Mouse (Mus musculus) liver, adult 2 months (tissue): ENCODE measurements at regions not wholly inside any gene's neighbourhood (a gene's known extent, or its start where the extent isn't known, plus 50 kb on each side); places are given as distances from the start of the nearest gene placed in this dataset.

Experiments
- CTCF ChIP-seq: fragments of 200-500 bp; IDR thresholded peaks from 2 replicates; pipeline ENCODE4 v1.5.1; 2011; ENCODE audit warnings: low read depth, low read length, control low read depth
- POLR2A ChIP-seq: fragments of 200-500 bp; IDR thresholded peaks from 2 replicates; pipeline ENCODE4 v1.6.1; 2011; ENCODE audit warnings: low read length, control low read depth; ENCODE audit not compliant: insufficient read depth; ENCODE audit errors: extremely low read depth

GRCm38 (mm10) chr14:100900221-100900620, 299.9 kb downstream of the Prr30 start:
- TF ChIP-seq CTCF (no peak), POLR2A (no peak)
